Comparison of ENCODE assay signal across 11 mouse cellular contexts in genomic region chr19:58968731-58969506, GRCm38 (mm10). TPM values are rescaled to one million over a fixed set of nuclear protein-coding genes. Genes with fewer than 3 reads are reported as not detected.
DNase-seq lines count a peak whose midpoint lies in the region; ATAC-seq and TF ChIP-seq lines count a peak whose summit lies in the region.
"Had no signal": no experiment of that assay in that cellular context is flagged by ENCODE, and none has a peak within 500 bp of the region (broad histone marks: within the 10 kb centered on the region; RNA-seq: fewer than 3 reads in every experiment).

No protein-coding gene starts in this region.

- intact Hi-C loops in gastrocnemius, postnatal 36 days (cut with DNase I), result no loop called here

- no peaks in the 10 kb centered on the region for H3K9me3 ChIP-seq in heart, embryonic 11.5 days (replicated peaks; ENCODE audit: control insufficient read depth, low read length)
- no peaks in the 10 kb centered on the region for H3K9me3 ChIP-seq in heart, embryonic 10.5 days
- H3K9me3 ChIP-seq in ES-E14 (ENCODE audit: control insufficient read depth, insufficient read depth, low read depth, low read length), result no peaks in the 10 kb centered on the region
- H3K9me3 ChIP-seq in hindbrain, embryonic 16.5 days (ENCODE audit: control insufficient read depth, low read length), result no peaks in the 10 kb centered on the region

- in situ Hi-C loops in ES-E14 (cut with MboI; ENCODE audit: low sequenced_read_pairs in 2 of 2, unreplicated experiment in 2 of 2), result no loop called here

- no peaks in the 10 kb centered on the region; the same call in 1 of the 2 replicates for H3K27me3 ChIP-seq in heart, embryonic 11.5 days (ENCODE audit: control insufficient read depth, insufficient read depth, low read length)
- H3K27me3 ChIP-seq in heart, embryonic 10.5 days (ENCODE audit: insufficient read depth, poor library complexity, severe bottlenecking), result peaks cover 29% of the 10 kb centered on the region
- peaks cover 24% of the 10 kb centered on the region for H3K27me3 ChIP-seq in hindbrain, embryonic 16.5 days (replicated peaks; ENCODE audit: control insufficient read depth, insufficient read depth, low read length)

- no peak overlapping the region for H3K27ac ChIP-seq in heart, embryonic 11.5 days (ENCODE audit: low read depth, low read length)
- no peak overlapping the region for H3K27ac ChIP-seq in heart, embryonic 10.5 days
- no peak overlapping the region; the same call in 1 of the 2 replicates for H3K27ac ChIP-seq in ES-E14 (ENCODE audit: insufficient read depth, low read depth, low read length, poor library complexity, severe bottlenecking)
- H3K27ac ChIP-seq in hindbrain, embryonic 16.5 days (ENCODE audit: low read depth, low read length), result no peak overlapping the region

- no peak for ATAC-seq in heart, embryonic 11.5 days (replicated peaks; ENCODE audit: insufficient number of reproducible peaks, low FRiP score, low TSS enrichment)
- no peak for ATAC-seq in hindbrain, embryonic 16.5 days

- no peaks in the 10 kb centered on the region for H3K4me1 ChIP-seq in heart, embryonic 11.5 days (ENCODE audit: control insufficient read depth, insufficient read depth, low read length)
- peaks cover 3% of the 10 kb centered on the region; the same call in 1 of the 2 replicates for H3K4me1 ChIP-seq in heart, embryonic 10.5 days
- H3K4me1 ChIP-seq in ES-E14 (ENCODE audit: control insufficient read depth in 2 of 2, insufficient read depth in 2 of 2, low read length in 2 of 2, poor library complexity in 1 of 2), result no peaks in the 10 kb centered on the region; a peak in 2 of 4 replicates
- no peaks in the 10 kb centered on the region for H3K4me1 ChIP-seq in hindbrain, embryonic 16.5 days (ENCODE audit: control insufficient read depth, insufficient read depth, low read depth, low read length)

- H3K4me2 ChIP-seq in heart, embryonic 11.5 days, result peak overlapping the region; percentile 19; the same call in 1 of the 2 replicates
- H3K4me2 ChIP-seq in hindbrain, embryonic 16.5 days (ENCODE audit: low read length), result peak overlapping the region; percentile 5; the same call in 1 of the 2 replicates
- H3K4me2 ChIP-seq: liver, embryonic 11.5 days had no signal

- WGBS in heart, embryonic 11.5 days (ENCODE audit: insufficient replicate concordance), result 41% methylated on average over 15 of the region's 15 CpGs
- 43% methylated on average over 15 of the region's 15 CpGs for WGBS in heart, embryonic 10.5 days
- WGBS in hindbrain, embryonic 16.5 days, result 16% methylated on average over 15 of the region's 15 CpGs

- DNase-seq in heart, embryonic 10.5 days (ENCODE audit: low spot score), result no peak
- DNase-seq in ES-E14 (ENCODE audit: low read depth, low spot score), result peak; percentile 73
- DNase-seq in cerebellum, postnatal 36 days, result peak; percentile 37 to 38
- no peak for DNase-seq in thymus, postnatal 36 days
- DNase-seq in gastrocnemius, postnatal 36 days, result no peak
- no peak for DNase-seq in layer of hippocampus, postnatal 14 days (ENCODE audit: low spot score in 2 of 2)
- DNase-seq: heart, postnatal 36 days had no signal

- no peaks in the 10 kb centered on the region for H3K36me3 ChIP-seq in heart, embryonic 11.5 days (ENCODE audit: control insufficient read depth, insufficient read depth, low read length)
- no peaks in the 10 kb centered on the region for H3K36me3 ChIP-seq in heart, embryonic 10.5 days
- H3K36me3 ChIP-seq in ES-E14 (ENCODE audit: control insufficient read depth, insufficient read depth, low read length, poor library complexity, severe bottlenecking), result no peaks in the 10 kb centered on the region
- no peaks in the 10 kb centered on the region; the same call in 1 of the 2 replicates for H3K36me3 ChIP-seq in hindbrain, embryonic 16.5 days (ENCODE audit: control insufficient read depth, insufficient read depth, low read length)

- H3K4me3 ChIP-seq in heart, embryonic 11.5 days (ENCODE audit: low read depth, low read length), result no peak overlapping the region
- H3K4me3 ChIP-seq in heart, embryonic 10.5 days, result no peak overlapping the region
- no peak overlapping the region for H3K4me3 ChIP-seq in ES-E14 (ENCODE audit: insufficient read depth in 1 of 2, low read depth in 1 of 2, low read length in 2 of 2, poor library complexity in 1 of 2, severe bottlenecking in 1 of 2)
- no peak overlapping the region for H3K4me3 ChIP-seq in hindbrain, embryonic 16.5 days (ENCODE audit: low read length)

- H3K9ac ChIP-seq in heart, embryonic 11.5 days (ENCODE audit: low read depth, low read length), result no peak overlapping the region
- H3K9ac ChIP-seq in ES-E14 (ENCODE audit: insufficient read depth, low read depth, low read length, poor library complexity, severe bottlenecking), result no peak overlapping the region
- no peak overlapping the region for H3K9ac ChIP-seq in hindbrain, embryonic 16.5 days (ENCODE audit: low read depth, low read length)

TF ChIP-seq in ES-E14, 5 proteins besides CTCF, POLR2A, EP300 and RAD21:
- TF ChIP-seq HCFC1 (IDR thresholded peaks at IDR 0.05; ENCODE audit: borderline replicate concordance, insufficient read depth, low read length), result no peak
- no peak for TF ChIP-seq MAFK (IDR thresholded peaks at IDR 0.05; ENCODE audit: insufficient read depth, low read depth, low read length)
- TF ChIP-seq CHD2 (IDR thresholded peaks at IDR 0.05; ENCODE audit: low read depth, low read length), result 0 out of 2 replicates have a peak, but pooled peaks have one; percentile 17
- TF ChIP-seq ZC3H11A (IDR thresholded peaks at IDR 0.05; ENCODE audit: borderline replicate concordance, low read depth, low read length), result no peak
- TF ChIP-seq ZNF384 (IDR thresholded peaks at IDR 0.05; ENCODE audit: low read depth, low read length), result no peak

RNA-seq across cellular contexts. Expression of gene Hspa12a, which starts 25.5 kb away (rescaled TPM):
- polyA plus RNA-seq in heart, embryonic 11.5 days (2014; fragmentation: Nextera tagmentation; extraction: Ambion mirVana), result 4.0 and 4.6 TPM in 2 replicates
- 4.9 and 7.5 TPM in 2 replicates for polyA plus RNA-seq in heart, embryonic 10.5 days (2016; fragmentation: Nextera tagmentation; extraction: Ambion mirVana)
- total RNA-seq in ES-E14 (2012; rRNA removed), result 2.9 and 3.0 TPM in 2 replicates
- polyA plus RNA-seq in hindbrain, embryonic 16.5 days (2015; fragmentation: Nextera tagmentation; extraction: Ambion mirVana), result 62.6 and 73.1 TPM in 2 replicates
- total RNA-seq in gastrocnemius, postnatal 36 days (2021), result 1 to 10 TPM; 4.0 to 6.4 TPM
- total RNA-seq in layer of hippocampus, postnatal 14 days (2021), result 100 to 1,000 TPM; 256 to 270 TPM

RNA-seq across cellular contexts. Expression of gene Eno4, which starts 25.7 kb away (rescaled TPM):
- 0.35 and 0.42 TPM in 2 replicates for polyA plus RNA-seq in heart, embryonic 11.5 days (2014; fragmentation: Nextera tagmentation; extraction: Ambion mirVana)
- polyA plus RNA-seq in heart, embryonic 10.5 days (2016; fragmentation: Nextera tagmentation; extraction: Ambion mirVana), result 0.31 and 0.34 TPM in 2 replicates
- total RNA-seq in ES-E14 (2012; rRNA removed), result 0.85 and 1.1 TPM in 2 replicates
- 2.1 and 2.2 TPM in 2 replicates for polyA plus RNA-seq in hindbrain, embryonic 16.5 days (2015; fragmentation: Nextera tagmentation; extraction: Ambion mirVana)
- total RNA-seq in gastrocnemius, postnatal 36 days (2021), result not detected
- total RNA-seq in layer of hippocampus, postnatal 14 days (2021), result 1 to 10 TPM; 1.7 to 2.1 TPM
- total RNA-seq: gastrocnemius, adult 18-20 months; heart, postnatal 36 days had no signal

Comparison
In these comparisons a context has a peak if more than half of its experiments do, and no peak if none do; other contexts are left out.
1. DNase-seq: peak in ES-E14 (single experiment) and cerebellum, postnatal 36 days (2 of 2); none in heart, embryonic 10.5 days (single experiment), thymus, postnatal 36 days (0 of 2), gastrocnemius, postnatal 36 days (0 of 2) and layer of hippocampus, postnatal 14 days (0 of 2).
2. RNA of gene Hspa12a, which starts 25.5 kb away (total RNA-seq): 256 to 270 TPM in layer of hippocampus, postnatal 14 days; 4.0 to 6.4 TPM in gastrocnemius, postnatal 36 days and 2.9 to 3.0 TPM in ES-E14; every median in the first group is over 10 times any median in the second.